Mouse (Mus musculus): ENCODE results near the gene Ptbp1. TPM values are rescaled to one million over a fixed set of nuclear protein-coding genes. Genes with fewer than 3 reads are reported as not detected.

The Ptbp1 gene
- total and polyA plus RNA-seq, 3 experiments: 43.9 to 51.8 (median 47.5) TPM

- no peak overlapping the region for H3K9ac ChIP-seq (ENCODE audit: low read depth, low read length)
- TF ChIP-seq POLR2A (IDR thresholded peaks at IDR 0.05; ENCODE audit: insufficient read depth, low read depth, low read length) (no peak), EP300 (IDR thresholded peaks at IDR 0.05; ENCODE audit: insufficient read depth, low read depth, low read length) (no peak), CTCF (IDR thresholded peaks at IDR 0.05) (no peak)
- no peaks in the 10 kb centered on the region for H3K79me2 ChIP-seq (replicated peaks; ENCODE audit: control insufficient read depth, insufficient read depth, low read length)
- H3K36me3 ChIP-seq (ENCODE audit: control insufficient read depth, insufficient read depth, low read length): no peaks in the 10 kb centered on the region
- no peaks in the 10 kb centered on the region for H3K27me3 ChIP-seq (ENCODE audit: control insufficient read depth, insufficient read depth, low read length)
- H3K4me3 ChIP-seq: no peak overlapping the region
- intact Hi-C loops (cut with DNase I): no loop called here
- WGBS: 63% methylated on average over 5 of the region's 5 CpGs
- H3K4me1 ChIP-seq (ENCODE audit: control insufficient read depth, insufficient read depth, low read length): peaks cover 5% of the 10 kb centered on the region
- no peak for DNase-seq
- H3K27ac ChIP-seq: no peak overlapping the region
Measured at GRCm38 (mm10) chr10:79846553-79846952, 7.7 kb upstream of the Ptbp1 start.

GRCm38 (mm10) chr10:79849941-79850628, 4.1 kb upstream of the Ptbp1 start:
- H3K9ac ChIP-seq (ENCODE audit: low read depth, low read length): no peak overlapping the region
- WGBS: 64% methylated on average over 8 of the region's 8 CpGs
- no peak for DNase-seq
- H3K27ac ChIP-seq: no peak overlapping the region
- peaks cover 19% of the 10 kb centered on the region for H3K4me1 ChIP-seq (ENCODE audit: control insufficient read depth, insufficient read depth, low read length)
- intact Hi-C loops (cut with DNase I): loop anchor here (5.0 kb wide), 2 partner anchors 187 to 317 kb away; partner anchors contain the start of genes Cirbp and Polr2e
- no peak for TF ChIP-seq POLR2A (IDR thresholded peaks at IDR 0.05; ENCODE audit: insufficient read depth, low read depth, low read length)
- TF ChIP-seq CTCF (IDR thresholded peaks at IDR 0.05): no peak
- no peak for TF ChIP-seq EP300 (IDR thresholded peaks at IDR 0.05; ENCODE audit: insufficient read depth, low read depth, low read length)
- no peaks in the 10 kb centered on the region for H3K36me3 ChIP-seq (ENCODE audit: control insufficient read depth, insufficient read depth, low read length)
- H3K27me3 ChIP-seq (ENCODE audit: control insufficient read depth, insufficient read depth, low read length): no peaks in the 10 kb centered on the region
- H3K79me2 ChIP-seq (replicated peaks; ENCODE audit: control insufficient read depth, insufficient read depth, low read length): no peaks in the 10 kb centered on the region
- H3K4me3 ChIP-seq: no peak overlapping the region

DNA sequence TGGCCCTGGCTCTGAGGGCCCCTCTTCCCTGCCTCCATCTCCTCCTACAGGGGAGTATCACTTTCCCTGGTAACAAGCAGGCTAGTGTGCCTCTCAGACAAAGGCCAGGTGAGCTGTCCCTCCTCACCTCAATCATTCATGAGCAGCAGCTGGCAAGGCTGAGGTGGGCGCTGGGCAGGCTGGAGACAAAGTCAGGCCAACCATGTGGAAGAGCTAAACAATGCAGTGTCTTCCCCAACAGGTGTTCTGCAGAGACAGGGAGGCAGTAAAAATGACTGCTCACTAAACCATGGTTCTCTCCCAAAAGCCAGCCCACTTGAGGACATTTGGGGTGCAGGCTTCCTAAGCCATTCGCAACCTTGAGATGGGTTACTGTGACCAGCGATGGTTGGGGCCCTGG, 2.6 kb upstream of the Ptbp1 start:
- Histone ChIP-seq H3K27me3 (ENCODE audit: control insufficient read depth, insufficient read depth, low read length) (no peaks in the 10 kb centered on the region), H3K36me3 (ENCODE audit: control insufficient read depth, insufficient read depth, low read length) (peaks cover 3% of the 10 kb centered on the region; the same call in 1 of the 2 replicates), H3K27ac (peak overlapping the region; percentile 97), H3K4me1 (ENCODE audit: control insufficient read depth, insufficient read depth, low read length) (peaks cover 26% of the 10 kb centered on the region), H3K4me3 (no peak overlapping the region), H3K9ac (ENCODE audit: low read depth, low read length) (peak overlapping the region; percentile 30; the same call in 1 of the 2 replicates), H3K79me2 (replicated peaks; ENCODE audit: control insufficient read depth, insufficient read depth, low read length) (peaks cover 3% of the 10 kb centered on the region; the same call in 1 of the 2 replicates)
- DNase-seq: peak in 1 of 2 experiments; percentile 12
- 62% methylated on average over 3 of the region's 3 CpGs for WGBS
- intact Hi-C loops (cut with DNase I): loop anchor here (1.0 to 5.0 kb wide), 3 partner anchors 11 to 316 kb away; partner anchors contain the start of genes Cirbp and Polr2e
- no peak for TF ChIP-seq EP300 (IDR thresholded peaks at IDR 0.05; ENCODE audit: insufficient read depth, low read depth, low read length)

DNA sequence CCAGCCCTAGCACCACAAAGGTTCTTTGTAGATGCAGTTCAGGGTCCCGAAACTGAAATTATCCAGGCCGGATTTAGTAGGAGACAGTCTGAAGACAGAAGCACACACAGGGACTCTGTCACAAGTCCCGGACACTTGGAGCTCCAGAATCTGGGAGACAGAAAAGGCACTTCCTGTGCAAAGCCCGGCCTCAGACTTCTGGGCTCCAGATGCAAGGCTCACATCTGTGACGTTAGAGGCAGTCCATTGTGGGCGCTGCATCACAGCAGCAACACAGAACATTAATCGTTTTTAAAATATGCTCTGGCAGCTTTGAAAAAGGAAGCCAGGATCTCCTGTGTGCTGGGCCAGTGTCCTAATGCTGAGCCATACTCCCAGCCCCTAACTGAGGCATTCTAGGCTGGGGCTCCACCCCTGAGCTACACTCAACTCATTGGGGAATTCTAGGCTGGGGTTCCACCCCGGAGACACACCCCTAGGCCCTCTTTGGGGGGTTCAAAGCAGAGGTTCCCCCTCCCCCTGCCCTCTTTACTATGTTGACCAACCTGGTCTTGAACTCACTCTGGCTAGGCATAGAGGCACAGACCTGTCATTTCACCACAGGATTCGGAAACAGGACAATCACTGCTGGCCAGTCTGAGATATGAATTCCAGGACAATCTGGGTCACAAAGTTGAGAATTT, 2.0 kb upstream of the Ptbp1 start:
- no peak overlapping the region; the same call in 1 of the 2 replicates for H3K4me3 ChIP-seq
- peaks cover 32% of the 10 kb centered on the region for H3K4me1 ChIP-seq (ENCODE audit: control insufficient read depth, insufficient read depth, low read length)
- DNase-seq: peak; percentile 58 to 69
- H3K27ac ChIP-seq: peak overlapping the region; percentile 97
- WGBS: 23% methylated on average over 9 of the region's 9 CpGs
- H3K36me3 ChIP-seq (ENCODE audit: control insufficient read depth, insufficient read depth, low read length): peaks cover 5% of the 10 kb centered on the region; the same call in 1 of the 2 replicates
- intact Hi-C loops (cut with DNase I): loop anchor here (1.0 to 5.0 kb wide), 3 partner anchors 12 to 315 kb away; partner anchors contain the start of genes Cirbp and Polr2e
- TF ChIP-seq CTCF (IDR thresholded peaks at IDR 0.05) (no peak), EP300 (IDR thresholded peaks at IDR 0.05; ENCODE audit: insufficient read depth, low read depth, low read length) (0 out of 2 replicates have a peak, but pooled peaks have one; percentile 54), POLR2A (IDR thresholded peaks at IDR 0.05; ENCODE audit: insufficient read depth, low read depth, low read length) (peak; percentile 59)
- H3K27me3 ChIP-seq (ENCODE audit: control insufficient read depth, insufficient read depth, low read length): no peaks in the 10 kb centered on the region
- H3K79me2 ChIP-seq (replicated peaks; ENCODE audit: control insufficient read depth, insufficient read depth, low read length): peaks cover 3% of the 10 kb centered on the region
- H3K9ac ChIP-seq (ENCODE audit: low read depth, low read length): 0 out of 2 replicates have a peak overlapping the region, but pooled peaks have one; percentile 30

- Histone ChIP-seq H3K9ac (ENCODE audit: low read depth, low read length) (peak overlapping the region; percentile 53), H3K4me1 (ENCODE audit: control insufficient read depth, insufficient read depth, low read length) (peaks cover 38% of the 10 kb centered on the region), H3K4me3 (peak overlapping the region; percentile 56), H3K79me2 (replicated peaks; ENCODE audit: control insufficient read depth, insufficient read depth, low read length) (peaks cover 3% of the 10 kb centered on the region), H3K36me3 (ENCODE audit: control insufficient read depth, insufficient read depth, low read length) (peaks cover 5% of the 10 kb centered on the region; the same call in 1 of the 2 replicates), H3K27me3 (ENCODE audit: control insufficient read depth, insufficient read depth, low read length) (no peaks in the 10 kb centered on the region), H3K27ac (peak overlapping the region; percentile 97)
- TF ChIP-seq CTCF (IDR thresholded peaks at IDR 0.05) (no peak), POLR2A (IDR thresholded peaks at IDR 0.05; ENCODE audit: insufficient read depth, low read depth, low read length) (no peak), EP300 (IDR thresholded peaks at IDR 0.05; ENCODE audit: insufficient read depth, low read depth, low read length) (no peak)
- no peak for DNase-seq
- 23% methylated on average over 8 of the region's 8 CpGs for WGBS
- intact Hi-C loops (cut with DNase I): loop anchor here (1.0 to 5.0 kb wide), 3 partner anchors 13 to 314 kb away; partner anchors contain the start of genes Cirbp and Polr2e
Measured at GRCm38 (mm10) chr10:79852827-79853226, 1.4 kb upstream of the Ptbp1 start.

Measured in heart, adult 2 months (tissue).